Mouse (Mus musculus): ENCODE results near the gene Plpp6.

DNA sequence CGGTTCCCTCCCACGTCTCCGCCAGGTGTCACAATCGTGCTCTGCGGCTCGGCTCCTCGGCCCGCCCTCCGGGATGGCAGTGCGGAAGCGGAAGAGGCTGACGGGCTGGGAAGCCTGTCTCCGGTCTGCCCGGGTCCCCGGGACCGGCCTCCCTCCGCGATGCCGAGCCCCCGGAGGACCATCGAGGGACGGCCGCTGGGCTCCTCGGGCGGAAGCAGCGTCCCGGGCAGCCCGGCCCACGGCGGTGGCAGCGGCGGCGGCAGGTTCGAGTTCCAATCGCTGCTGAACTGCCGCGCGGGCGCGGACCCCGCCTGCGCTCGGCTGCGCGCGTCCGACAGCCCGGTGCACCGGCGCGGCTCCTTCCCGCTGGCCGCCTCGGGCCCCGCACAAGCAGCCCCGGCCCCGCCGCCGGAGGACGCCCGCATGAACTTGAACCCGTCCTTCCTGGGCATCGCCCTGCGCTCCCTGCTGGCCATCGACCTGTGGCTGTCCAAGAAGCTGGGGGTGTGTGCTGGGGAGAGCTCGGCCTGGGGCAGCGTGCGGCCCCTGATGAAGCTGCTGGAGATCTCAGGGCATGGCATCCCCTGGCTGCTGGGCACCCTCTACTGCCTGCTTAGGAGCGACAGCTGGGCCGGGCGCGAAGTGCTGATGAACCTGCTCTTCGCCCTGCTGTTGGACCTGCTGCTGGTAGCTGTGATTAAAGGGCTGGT lies at the start of gene Plpp6:
- TF ChIP-seq USF1 (IDR thresholded peaks at IDR 0.05; ENCODE audit: low read depth) (no peak), TCF12 (IDR thresholded peaks at IDR 0.05; ENCODE audit: insufficient read depth, poor library complexity, severe bottlenecking) (no peak), POLR2A (IDR thresholded peaks at IDR 0.05; ENCODE audit: insufficient read length, low read depth) (peak; percentile 49), CEBPB (IDR thresholded peaks at IDR 0.05; ENCODE audit: insufficient read depth, poor library complexity, severe bottlenecking) (no peak), E2F4 (IDR thresholded peaks at IDR 0.05; ENCODE audit: insufficient read depth) (no peak), POLR2AphosphoS2 (IDR thresholded peaks at IDR 0.05; ENCODE audit: insufficient read length, low read depth) (no peak), MAX (IDR thresholded peaks at IDR 0.05; ENCODE audit: low read depth) (no peak), TCF3 (IDR thresholded peaks at IDR 0.05; ENCODE audit: insufficient read length, low read depth) (no peak), MYOG (IDR thresholded peaks at IDR 0.05; ENCODE audit: control insufficient read depth in 1 of 3, insufficient read depth in 1 of 3, insufficient read length in 2 of 3, low read depth in 2 of 3) (peak in 2 of 3 experiments; percentile 53 to 60), SRF (IDR thresholded peaks at IDR 0.05; ENCODE audit: control insufficient read depth, insufficient read length, low read depth) (no peak)
